Mouse (Mus musculus): ENCODE measurements around the gene Plxnb3. TPM values are rescaled to one million over a fixed set of nuclear protein-coding genes. Genes with fewer than 3 reads are reported as not detected.
A peak's percentile ranks its signal among the peaks of the same experiment; 100 is the strongest.

The Plxnb3 gene
- polyA plus RNA-seq, 1 experiment from 2014 or later = 1.1 TPM

GRCm38 (mm10) chrX:73793505-73793904, 36.6 kb downstream of the Plxnb3 start:
- Histone ChIP-seq H3K4me1 (ENCODE audit: control insufficient read depth, insufficient read depth, low read length) (no peaks in the 10 kb centered on the region), H3K4me3 (ENCODE audit: low read depth, low read length) (no peak overlapping the region), H3K27ac (replicated peaks; ENCODE audit: low read depth, low read length) (no peak overlapping the region; the same call in 1 of the 2 replicates), H3K27me3 (replicated peaks; ENCODE audit: control insufficient read depth, insufficient read depth, low read length) (no peaks in the 10 kb centered on the region; the same call in 1 of the 2 replicates), H3K36me3 (ENCODE audit: control insufficient read depth, insufficient read depth, low read length) (0 out of 2 replicates have a peak, but pooled peaks cover 18% of the 10 kb centered on the region), H3K4me2 (ENCODE audit: low read depth, low read length) (no peak overlapping the region), H3K9me3 (ENCODE audit: control insufficient read depth, low read length) (no peaks in the 10 kb centered on the region), H3K9ac (ENCODE audit: low read depth, low read length) (no peak overlapping the region)
- WGBS = 55% methylated on average over 1 of the region's 1 CpGs
- ATAC-seq (ENCODE audit: low read depth) (no peak), DNase-seq (ENCODE audit: low spot score) (peak; percentile 10)

- H3K27me3 ChIP-seq (replicated peaks; ENCODE audit: control insufficient read depth, insufficient read depth, low read length) = no peaks in the 10 kb centered on the region; the same call in 1 of the 2 replicates
- H3K36me3 ChIP-seq (ENCODE audit: control insufficient read depth, insufficient read depth, low read length) = no peaks in the 10 kb centered on the region
- WGBS = 96% methylated on average over 2 of the region's 2 CpGs
- ATAC-seq (ENCODE audit: low read depth) (no peak), DNase-seq (ENCODE audit: low spot score) (no peak)
- no peak overlapping the region for H3K4me2 ChIP-seq (ENCODE audit: low read depth, low read length)
- H3K4me3 ChIP-seq (ENCODE audit: low read depth, low read length) = no peak overlapping the region
- no peak overlapping the region for H3K27ac ChIP-seq (replicated peaks; ENCODE audit: low read depth, low read length)
- H3K4me1 ChIP-seq (ENCODE audit: control insufficient read depth, insufficient read depth, low read length) = no peaks in the 10 kb centered on the region
- no peak overlapping the region for H3K9ac ChIP-seq (ENCODE audit: low read depth, low read length)
- H3K9me3 ChIP-seq (ENCODE audit: control insufficient read depth, low read length) = no peaks in the 10 kb centered on the region
Measured at GRCm38 (mm10) chrX:73797511-73797910, 40.6 kb downstream of the Plxnb3 start.

- peak; percentile 88 for ATAC-seq (ENCODE audit: low read depth)
- no peaks in the 10 kb centered on the region for H3K9me3 ChIP-seq (ENCODE audit: control insufficient read depth, low read length)
- H3K27ac ChIP-seq (replicated peaks; ENCODE audit: low read depth, low read length) = no peak overlapping the region
- no peaks in the 10 kb centered on the region for H3K4me1 ChIP-seq (ENCODE audit: control insufficient read depth, insufficient read depth, low read length)
- no peak overlapping the region for H3K9ac ChIP-seq (ENCODE audit: low read depth, low read length)
- 37% methylated on average over 8 of the region's 9 CpGs for WGBS
- H3K27me3 ChIP-seq (replicated peaks; ENCODE audit: control insufficient read depth, insufficient read depth, low read length) = no peaks in the 10 kb centered on the region; the same call in 1 of the 2 replicates
- no peak overlapping the region for H3K4me3 ChIP-seq (ENCODE audit: low read depth, low read length)
- no peaks in the 10 kb centered on the region for H3K36me3 ChIP-seq (ENCODE audit: control insufficient read depth, insufficient read depth, low read length)
- no peak overlapping the region for H3K4me2 ChIP-seq (ENCODE audit: low read depth, low read length)
- peak; percentile 40 for DNase-seq (ENCODE audit: low spot score)
Measured at GRCm38 (mm10) chrX:73798502-73798901, 41.6 kb downstream of the Plxnb3 start.

GRCm38 (mm10) chrX:73805814-73806213, 48.9 kb downstream of the Plxnb3 start:
- H3K36me3 ChIP-seq (ENCODE audit: control insufficient read depth, insufficient read depth, low read length) = no peaks in the 10 kb centered on the region
- no peak overlapping the region for H3K4me3 ChIP-seq (ENCODE audit: low read depth, low read length)
- WGBS = 38% methylated on average over 1 of the region's 1 CpGs
- no peaks in the 10 kb centered on the region for H3K4me1 ChIP-seq (ENCODE audit: control insufficient read depth, insufficient read depth, low read length)
- no peaks in the 10 kb centered on the region for H3K9me3 ChIP-seq (ENCODE audit: control insufficient read depth, low read length)
- no peak overlapping the region for H3K27ac ChIP-seq (replicated peaks; ENCODE audit: low read depth, low read length)
- H3K4me2 ChIP-seq (ENCODE audit: low read depth, low read length) = no peak overlapping the region
- no peaks in the 10 kb centered on the region for H3K27me3 ChIP-seq (replicated peaks; ENCODE audit: control insufficient read depth, insufficient read depth, low read length)
- no peak for DNase-seq (ENCODE audit: low spot score)
- ATAC-seq (ENCODE audit: low read depth) = no peak
- H3K9ac ChIP-seq (ENCODE audit: low read depth, low read length) = no peak overlapping the region

DNA sequence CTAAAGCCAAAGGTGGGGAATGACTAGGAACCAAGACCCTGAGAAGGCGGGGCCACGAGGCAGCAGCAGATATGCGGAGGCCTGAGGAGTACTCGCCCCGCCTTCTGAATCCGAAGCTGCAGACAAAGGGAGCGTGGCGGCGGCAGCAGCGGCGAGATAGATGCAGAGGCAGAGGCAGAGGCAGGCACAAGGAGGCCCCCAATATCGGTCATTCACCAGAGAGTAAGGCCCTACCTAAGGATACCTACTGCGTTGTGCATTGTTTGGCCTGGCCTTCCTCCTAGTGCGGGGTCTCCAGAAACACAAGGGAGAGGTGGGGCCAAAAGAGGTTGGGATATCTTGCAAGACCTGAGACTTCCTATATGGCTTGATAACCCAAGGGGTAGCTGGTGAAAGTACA, 58.2 kb downstream of the Plxnb3 start:
- H3K9me3 ChIP-seq (ENCODE audit: control insufficient read depth, low read length) = no peaks in the 10 kb centered on the region
- peak overlapping the region; percentile 48 for H3K4me2 ChIP-seq (ENCODE audit: low read depth, low read length)
- WGBS = 8% methylated on average over 12 of the region's 14 CpGs
- H3K4me3 ChIP-seq (ENCODE audit: low read depth, low read length) = peak overlapping the region; percentile 34
- ATAC-seq (ENCODE audit: low read depth) (peak; percentile 85), DNase-seq (ENCODE audit: low spot score) (peak; percentile 52)
- H3K27me3 ChIP-seq (replicated peaks; ENCODE audit: control insufficient read depth, insufficient read depth, low read length) = peaks cover 3% of the 10 kb centered on the region; the same call in 1 of the 2 replicates
- H3K9ac ChIP-seq (ENCODE audit: low read depth, low read length) = peak overlapping the region; percentile 60
- H3K36me3 ChIP-seq (ENCODE audit: control insufficient read depth, insufficient read depth, low read length) = no peaks in the 10 kb centered on the region
- no peak overlapping the region for H3K27ac ChIP-seq (replicated peaks; ENCODE audit: low read depth, low read length)
- no peaks in the 10 kb centered on the region for H3K4me1 ChIP-seq (ENCODE audit: control insufficient read depth, insufficient read depth, low read length)

- Histone ChIP-seq H3K9ac (ENCODE audit: low read depth, low read length) (no peak overlapping the region), H3K9me3 (ENCODE audit: control insufficient read depth, low read length) (no peaks in the 10 kb centered on the region), H3K27ac (replicated peaks; ENCODE audit: low read depth, low read length) (no peak overlapping the region), H3K4me1 (ENCODE audit: control insufficient read depth, insufficient read depth, low read length) (no peaks in the 10 kb centered on the region), H3K4me2 (ENCODE audit: low read depth, low read length) (no peak overlapping the region), H3K36me3 (ENCODE audit: control insufficient read depth, insufficient read depth, low read length) (no peaks in the 10 kb centered on the region), H3K4me3 (ENCODE audit: low read depth, low read length) (no peak overlapping the region), H3K27me3 (replicated peaks; ENCODE audit: control insufficient read depth, insufficient read depth, low read length) (peaks cover 3% of the 10 kb centered on the region; the same call in 1 of the 2 replicates)
- 51% methylated on average over 3 of the region's 3 CpGs for WGBS
- DNase-seq (ENCODE audit: low spot score) = no peak
- no peak for ATAC-seq (ENCODE audit: low read depth)
Measured at GRCm38 (mm10) chrX:73816596-73817314, 59.9 kb downstream of the Plxnb3 start.

Other genes with a start within 250 kb of the Plxnb3 start
- 1.6 and 2.2 TPM in 2 replicates for gene Dusp9, start 117.7 kb upstream of the Plxnb3 start, polyA plus RNA-seq (2014; fragmentation: Nextera tagmentation; extraction: Ambion mirVana)
- gene Pnck, start 97.0 kb upstream of the Plxnb3 start, polyA plus RNA-seq (2014; fragmentation: Nextera tagmentation; extraction: Ambion mirVana) = 16.6 and 19.9 TPM in 2 replicates
- gene Slc6a8, start 83.9 kb upstream of the Plxnb3 start, polyA plus RNA-seq (2014; fragmentation: Nextera tagmentation; extraction: Ambion mirVana) = 8.8 and 10.1 TPM in 2 replicates
- gene Bcap31, start 40.9 kb upstream of the Plxnb3 start, polyA plus RNA-seq (2014; fragmentation: Nextera tagmentation; extraction: Ambion mirVana) = 240 and 244 TPM in 2 replicates
- gene Abcd1, start 40.5 kb upstream of the Plxnb3 start, polyA plus RNA-seq (2014; fragmentation: Nextera tagmentation; extraction: Ambion mirVana) = 14.7 and 15.7 TPM in 2 replicates
- gene Srpk3, start 17.3 kb downstream of the Plxnb3 start, polyA plus RNA-seq (2014; fragmentation: Nextera tagmentation; extraction: Ambion mirVana) = 54.6 and 63.2 TPM in 2 replicates
- 193 and 211 TPM in 2 replicates for gene Idh3g, start 29.8 kb downstream of the Plxnb3 start, polyA plus RNA-seq (2014; fragmentation: Nextera tagmentation; extraction: Ambion mirVana)
- 259 and 277 TPM in 2 replicates for gene Ssr4, start 29.9 kb downstream of the Plxnb3 start, polyA plus RNA-seq (2014; fragmentation: Nextera tagmentation; extraction: Ambion mirVana)
- gene Pdzd4, start 67.9 kb downstream of the Plxnb3 start, polyA plus RNA-seq (2014; fragmentation: Nextera tagmentation; extraction: Ambion mirVana) = 1.1 and 1.8 TPM in 2 replicates
- 0.14 TPM in 1 of 2 replicates, not detected in the other for gene Avpr2, start 135.0 kb downstream of the Plxnb3 start, polyA plus RNA-seq (2014; fragmentation: Nextera tagmentation; extraction: Ambion mirVana)
- 9.7 and 10.2 TPM in 2 replicates for gene L1cam, start 139.0 kb downstream of the Plxnb3 start, polyA plus RNA-seq (2014; fragmentation: Nextera tagmentation; extraction: Ambion mirVana)
- gene Arhgap4, start 164.8 kb downstream of the Plxnb3 start, polyA plus RNA-seq (2014; fragmentation: Nextera tagmentation; extraction: Ambion mirVana) = 2.3 and 4.5 TPM in 2 replicates
- gene Naa10, start 164.9 kb downstream of the Plxnb3 start, polyA plus RNA-seq (2014; fragmentation: Nextera tagmentation; extraction: Ambion mirVana) = 102 and 110 TPM in 2 replicates
- gene Renbp, start 173.8 kb downstream of the Plxnb3 start, polyA plus RNA-seq (2014; fragmentation: Nextera tagmentation; extraction: Ambion mirVana) = 36.1 and 38.1 TPM in 2 replicates
- 60.2 and 63.6 TPM in 2 replicates for gene Hcfc1, start 209.3 kb downstream of the Plxnb3 start, polyA plus RNA-seq (2014; fragmentation: Nextera tagmentation; extraction: Ambion mirVana)

Measured in embryonic facial prominence, embryonic 14.5 days (tissue).